Mouse (Mus musculus): ENCODE data around the gene Sft2d2. TPM values are rescaled to one million over a fixed set of nuclear protein-coding genes. Genes with fewer than 3 reads are reported as not detected.
A peak's percentile ranks its signal among the peaks of the same experiment; 100 is the strongest.

The Sft2d2 gene
- total and polyA plus RNA-seq, 3 experiments: 26.0 to 31.6 (median 27.2) TPM

- no peak for TF ChIP-seq RCOR1 (conservative IDR thresholded peaks at IDR 0.05; ENCODE audit: low read depth, low read length)
- TF ChIP-seq JUND (conservative IDR thresholded peaks at IDR 0.05; ENCODE audit: low read depth, low read length): no peak
- TF ChIP-seq CTCF (conservative IDR thresholded peaks at IDR 0.05 in 1 of 2, IDR thresholded peaks at IDR 0.05 in 1 of 2; ENCODE audit: low read depth in 2 of 2, low read length in 2 of 2): no peak
- TF ChIP-seq JUN (IDR thresholded peaks at IDR 0.05; ENCODE audit: insufficient read depth, low read depth, low read length): no peak
- no peak for TF ChIP-seq EP300 (IDR thresholded peaks at IDR 0.05; ENCODE audit: low read length)
- TF ChIP-seq USF2 (conservative IDR thresholded peaks at IDR 0.05; ENCODE audit: low read depth, low read length): no peak
- no peak for TF ChIP-seq MYC (IDR thresholded peaks at IDR 0.05; ENCODE audit: low read depth, low read length)
- no peak for DNase-seq (ENCODE audit: extremely low read depth)
- Histone ChIP-seq H3K9me3 (replicated peaks; ENCODE audit: low read length) (no peaks in the 10 kb centered on the region), H3K27ac (ENCODE audit: insufficient read depth, low read depth) (no peak overlapping the region), H3K27me3 (replicated peaks) (no peaks in the 10 kb centered on the region), H3K4me3 (replicated peaks in 1 of 3; ENCODE audit: low read depth in 2 of 3, low read length in 2 of 3, poor library complexity in 1 of 3) (no peak overlapping the region), H3K4me2 (ENCODE audit: insufficient read depth, low read depth, poor library complexity, severe bottlenecking) (no peak overlapping the region), H3K9ac (ENCODE audit: insufficient read depth, low read depth) (no peak overlapping the region), H3K4me1 (ENCODE audit: control insufficient read depth in 1 of 2, insufficient read depth in 2 of 2) (peaks cover 14 to 43% of the 10 kb centered on the region in 2 experiments), H3K36me3 (replicated peaks in 1 of 2; ENCODE audit: control insufficient read depth in 1 of 2, insufficient read depth in 1 of 2, low read length in 1 of 2) (no peaks in the 10 kb centered on the region), H3K79me2 (replicated peaks; ENCODE audit: control insufficient read depth, extremely low read depth, insufficient read depth, poor library complexity, severe bottlenecking) (peaks cover 10% of the 10 kb centered on the region)
- dilution Hi-C loops (cut with MboI; ENCODE audit: extremely low pct_ligation_motif_present, extremely low pct_unique_long_range_greater_than_20kb, low sequenced_read_pairs): no loop called here
- in situ Hi-C loops (cut with MboI; ENCODE audit: low pct_ligation_motif_present, low pct_unique_long_range_greater_than_20kb, low sequenced_read_pairs): no loop called here
Observed at GRCm38 (mm10) chr1:165197875-165198274, 3.6 kb upstream of the Sft2d2 start.

GRCm38 (mm10) chr1:165195396-165195960, 1.2 kb upstream of the Sft2d2 start:
- no peak for TF ChIP-seq MAZ (IDR thresholded peaks at IDR 0.05; ENCODE audit: low read depth, low read length)
- TF ChIP-seq USF2 (conservative IDR thresholded peaks at IDR 0.05; ENCODE audit: low read depth, low read length): 0 out of 2 replicates have a peak, but pooled peaks have one; percentile 16
- no peak for TF ChIP-seq NRF1 (IDR thresholded peaks at IDR 0.05; ENCODE audit: low read depth, low read length)
- TF ChIP-seq E2F4 (IDR thresholded peaks at IDR 0.05; ENCODE audit: insufficient replicate concordance, low read depth, low read length): no peak
- no peak for TF ChIP-seq MYC (IDR thresholded peaks at IDR 0.05; ENCODE audit: low read depth, low read length)
- TF ChIP-seq ELF1 (IDR thresholded peaks at IDR 0.05; ENCODE audit: low read depth, low read length): no peak
- no peak for TF ChIP-seq UBTF (IDR thresholded peaks at IDR 0.05; ENCODE audit: low read depth, low read length)
- no peak; the same call in 1 of the 2 replicates for TF ChIP-seq EP300 (IDR thresholded peaks at IDR 0.05; ENCODE audit: low read length)
- TF ChIP-seq PAX5 (IDR thresholded peaks at IDR 0.05; ENCODE audit: low read length): no peak
- TF ChIP-seq MAX (IDR thresholded peaks at IDR 0.05; ENCODE audit: low read length): 0 out of 2 replicates have a peak, but pooled peaks have one; percentile 32
- TF ChIP-seq KAT2A (IDR thresholded peaks at IDR 0.05; ENCODE audit: insufficient replicate concordance, low read length): no peak
- no peak for TF ChIP-seq SMC3 (IDR thresholded peaks at IDR 0.05; ENCODE audit: low read depth, low read length)
- no peak for TF ChIP-seq POLR2A (IDR thresholded peaks at IDR 0.05; ENCODE audit: low read depth, low read length)
- TF ChIP-seq ETS1 (conservative IDR thresholded peaks at IDR 0.05; ENCODE audit: low read depth, low read length): 0 out of 2 replicates have a peak, but pooled peaks have one; percentile 20
- no peak for TF ChIP-seq ZC3H11A (IDR thresholded peaks at IDR 0.05; ENCODE audit: low read depth, low read length)
- TF ChIP-seq TBP (conservative IDR thresholded peaks at IDR 0.05; ENCODE audit: low read depth, low read length): no peak
- TF ChIP-seq NELFE (IDR thresholded peaks at IDR 0.05; ENCODE audit: low read depth, low read length): no peak
- no peak for TF ChIP-seq RCOR1 (conservative IDR thresholded peaks at IDR 0.05; ENCODE audit: low read depth, low read length)
- no peak for TF ChIP-seq SIN3A (IDR thresholded peaks at IDR 0.05; ENCODE audit: low read length)
- no peak for TF ChIP-seq MAFK (IDR thresholded peaks at IDR 0.05; ENCODE audit: insufficient replicate concordance, low read length)
- peaks cover 2 to 7% of the 10 kb centered on the region in 2 experiments for H3K36me3 ChIP-seq (replicated peaks in 1 of 2; ENCODE audit: control insufficient read depth in 1 of 2, insufficient read depth in 1 of 2, low read length in 1 of 2)
- H3K4me1 ChIP-seq (ENCODE audit: control insufficient read depth in 1 of 2, insufficient read depth in 2 of 2): peaks cover 14 to 33% of the 10 kb centered on the region in 2 experiments
- DNase-seq (ENCODE audit: extremely low read depth): peak; percentile 69
- H3K27ac ChIP-seq (ENCODE audit: insufficient read depth, low read depth): peak overlapping the region; percentile 58
- in situ Hi-C loops (cut with MboI; ENCODE audit: low pct_ligation_motif_present, low pct_unique_long_range_greater_than_20kb, low sequenced_read_pairs): no loop called here
- H3K27me3 ChIP-seq (replicated peaks): no peaks in the 10 kb centered on the region
- H3K79me2 ChIP-seq (replicated peaks; ENCODE audit: control insufficient read depth, extremely low read depth, insufficient read depth, poor library complexity, severe bottlenecking): peaks cover 22% of the 10 kb centered on the region
- H3K9ac ChIP-seq (ENCODE audit: insufficient read depth, low read depth): no peak overlapping the region
- H3K4me2 ChIP-seq (ENCODE audit: insufficient read depth, low read depth, poor library complexity, severe bottlenecking): 0 out of 2 replicates have a peak overlapping the region, but pooled peaks have one; percentile 24
- H3K9me3 ChIP-seq (replicated peaks; ENCODE audit: low read length): no peaks in the 10 kb centered on the region
- H3K4me3 ChIP-seq (replicated peaks in 1 of 3; ENCODE audit: low read depth in 2 of 3, low read length in 2 of 3, poor library complexity in 1 of 3): no peak overlapping the region
- dilution Hi-C loops (cut with MboI; ENCODE audit: extremely low pct_ligation_motif_present, extremely low pct_unique_long_range_greater_than_20kb, low sequenced_read_pairs): no loop called here
